Mouse (Mus musculus) midbrain, postnatal 0 days (tissue): ENCODE results near the gene Fads2. TPM values are rescaled to one million over a fixed set of nuclear protein-coding genes. Genes with fewer than 3 reads are reported as not detected.

Source experiments
- ATAC-seq: fragments of 200-750 bp; cut with Nextera tagmentation; 2 replicates; pipeline ENCODE4 v1.8.0; 2017; ENCODE audit warnings: moderate number of reproducible peaks, mild to moderate bottlenecking, moderate TSS enrichment, moderate library complexity; ENCODE audit not compliant: low FRiP score
- DNase-seq: peaks from one replicate; pipeline ENCODE4 v3.0.0-alpha.2; 2015; ENCODE audit warnings: low spot score
- H3K27ac ChIP-seq: fragments of 300-500 bp; sonication (generic); 2 replicates; pipeline ENCODE4 v1.5.1; 2014; ENCODE audit warnings: low read depth, mild to moderate bottlenecking, low read length, mixed read lengths
- H3K27me3 ChIP-seq: fragments of 300-500 bp; sonication (generic); 2 replicates; pipeline ENCODE4 v1.6.1; 2014; ENCODE audit warnings: low read length, control low read depth, mixed read lengths; ENCODE audit not compliant: insufficient read depth
- H3K36me3 ChIP-seq: fragments of 300-500 bp; sonication (generic); 2 replicates; pipeline ENCODE4 v1.6.1; 2014; ENCODE audit warnings: low read length, control low read depth, mixed read lengths; ENCODE audit not compliant: insufficient read depth
- H3K4me1 ChIP-seq: fragments of 300-500 bp; sonication (generic); 2 replicates; pipeline ENCODE4 v1.6.1; 2014; ENCODE audit warnings: mild to moderate bottlenecking, control low read depth, antibody characterized with exemption, low read length, mixed read lengths; ENCODE audit not compliant: insufficient read depth
- H3K4me2 ChIP-seq: fragments of 300-500 bp; sonication (generic); 2 replicates; pipeline ENCODE4 v1.6.1; 2014; ENCODE audit warnings: low read depth, mild to moderate bottlenecking, low read length, mixed read lengths; ENCODE audit not compliant: poor library complexity, severe bottlenecking
- H3K4me3 ChIP-seq: fragments of 300-500 bp; sonication (generic); 2 replicates; pipeline ENCODE4 v1.5.1; 2014; ENCODE audit warnings: low read depth, mild to moderate bottlenecking, low read length, moderate library complexity
- H3K9ac ChIP-seq: fragments of 300-500 bp; sonication (generic); replicated peaks from 2 replicates; pipeline ENCODE4 v1.6.1; 2014; ENCODE audit warnings: mild to moderate bottlenecking, low read length, moderate library complexity, mixed read lengths; ENCODE audit not compliant: poor library complexity, severe bottlenecking
- H3K9me3 ChIP-seq: fragments of 300-500 bp; sonication (generic); 2 replicates; pipeline ENCODE4 v1.6.1; 2016; ENCODE audit warnings: low read length, control low read depth
- CTCF ChIP-seq: IDR thresholded peaks from 2 replicates; pipeline ENCODE4 v1.5.1; 2016; ENCODE audit warnings: antibody characterized with exemption, mild to moderate bottlenecking
- WGBS: fragments of 180-500 bp; shearing (Covaris S2); extraction: QIAGEN DNeasy Blood & Tissue Kit; methylation state at CpG from one replicate; pipeline ENCODE4 v1.1.7; 2014; 5-methylcytosine and 5-hydroxymethylcytosine counted together
- polyA plus RNA-seq: library from polyadenylated mRNA; unstranded; fragments of >200 nt; fragmentation: Nextera tagmentation; extraction: Ambion mirVana; gene quantifications from 2 replicates; pipeline ENCODE4 v1.2.1, GENCODE M21; 2015
- total RNA-seq: library from RNA; depleted of rRNA; stranded (reverse); fragments of >200 nt; gene quantifications from 2 replicates; pipeline ENCODE4 v1.2.3, GENCODE M21; 2014

Fads2 gene
- total and polyA plus RNA-seq, 2 experiments from 2014 or later: 260 to 306 TPM

DNA sequence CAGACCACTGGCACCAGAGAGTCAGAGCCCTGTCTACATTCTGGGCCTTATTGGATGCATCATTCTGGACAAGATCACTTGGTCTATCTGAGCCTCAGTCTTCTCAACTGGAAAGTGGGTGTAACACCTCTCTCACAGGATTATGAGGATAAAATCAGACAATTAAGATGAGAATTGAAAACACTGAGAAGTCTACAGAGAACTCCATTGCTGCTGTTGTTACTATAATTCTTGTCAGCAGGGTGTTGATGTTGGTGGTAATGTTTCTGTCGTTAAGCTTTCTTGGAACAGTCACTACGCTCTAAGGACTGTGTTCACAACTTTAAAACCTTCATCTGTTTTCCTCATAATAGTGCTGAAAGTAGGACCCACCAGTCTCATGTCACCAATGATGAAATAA, 5.1 kb upstream of the Fads2 start:
- DNase-seq: no peak
- Histone ChIP-seq H3K27me3 (no peaks in the 10 kb centered on the region), H3K9me3 (no peaks in the 10 kb centered on the region), H3K27ac (no peak overlapping the region), H3K36me3 (no peaks in the 10 kb centered on the region), H3K4me1 (0 out of 2 replicates have a peak, but pooled peaks cover 5% of the 10 kb centered on the region), H3K9ac (no peak overlapping the region), H3K4me3 (no peak overlapping the region), H3K4me2 (no peak overlapping the region)
- 93% methylated on average over 2 of the region's 2 CpGs for WGBS
- no peak for TF ChIP-seq CTCF
- no peak for ATAC-seq

DNA sequence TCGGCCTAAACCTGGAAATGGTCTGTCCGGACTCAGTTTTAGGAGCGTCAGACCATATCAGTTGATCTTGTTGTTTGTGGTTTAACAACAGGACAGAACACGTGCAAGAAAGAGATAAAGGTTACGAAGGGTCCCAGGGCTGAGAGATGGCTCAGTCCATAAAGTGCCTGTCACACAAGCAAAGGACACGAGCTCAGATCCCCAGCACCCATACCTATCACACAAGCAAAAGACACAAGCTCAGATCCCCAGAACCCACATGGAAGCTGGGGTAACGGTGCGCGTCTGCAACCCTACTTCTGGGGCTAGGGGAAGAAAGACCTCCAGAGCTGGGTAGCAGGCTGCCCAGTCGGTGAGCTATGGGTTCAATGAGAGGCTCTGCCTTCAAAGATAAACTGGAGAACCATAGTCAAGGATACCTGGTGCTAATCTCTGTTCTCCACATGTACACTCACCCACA, 3.5 kb upstream of the Fads2 start:
- WGBS: 86% methylated on average over 10 of the region's 10 CpGs
- ATAC-seq: no peak
- TF ChIP-seq CTCF: no peak
- no peak overlapping the region for H3K4me3 ChIP-seq
- 0 out of 2 replicates have a peak, but pooled peaks cover 5% of the 10 kb centered on the region for H3K4me1 ChIP-seq
- H3K4me2 ChIP-seq: no peak overlapping the region
- H3K27ac ChIP-seq: no peak overlapping the region
- no peaks in the 10 kb centered on the region for H3K27me3 ChIP-seq
- H3K9me3 ChIP-seq: no peaks in the 10 kb centered on the region
- H3K9ac ChIP-seq: no peak overlapping the region
- no peaks in the 10 kb centered on the region for H3K36me3 ChIP-seq
- no peak for DNase-seq

DNA sequence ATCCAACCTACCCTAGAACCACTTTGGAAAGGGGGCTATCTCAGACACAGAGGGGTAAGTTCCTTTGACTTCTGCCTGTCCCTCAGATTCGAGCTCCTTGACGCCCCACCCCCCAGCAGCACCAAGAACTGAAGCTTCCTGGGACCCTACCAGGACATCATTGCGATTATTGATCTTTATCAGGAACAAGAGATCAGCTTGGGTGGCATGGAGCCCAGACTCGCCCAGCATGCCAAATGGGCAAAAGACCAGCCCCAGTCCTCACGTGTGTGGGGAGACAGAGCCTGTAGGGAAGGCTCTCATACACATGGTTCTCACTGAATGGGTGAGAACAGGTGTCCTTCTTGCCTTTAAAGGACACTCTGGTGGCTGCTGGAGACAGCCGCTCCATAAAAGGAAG, 2.7 kb upstream of the Fads2 start:
- no peaks in the 10 kb centered on the region for H3K9me3 ChIP-seq
- H3K4me2 ChIP-seq: no peak overlapping the region
- no peaks in the 10 kb centered on the region for H3K27me3 ChIP-seq
- WGBS: 78% methylated on average over 6 of the region's 6 CpGs
- no peak for ATAC-seq
- no peak overlapping the region for H3K4me3 ChIP-seq
- peaks cover 13% of the 10 kb centered on the region; the same call in 1 of the 2 replicates for H3K4me1 ChIP-seq
- DNase-seq: no peak
- no peaks in the 10 kb centered on the region for H3K36me3 ChIP-seq
- no peak overlapping the region for H3K27ac ChIP-seq
- no peak for TF ChIP-seq CTCF
- H3K9ac ChIP-seq: no peak overlapping the region

DNA sequence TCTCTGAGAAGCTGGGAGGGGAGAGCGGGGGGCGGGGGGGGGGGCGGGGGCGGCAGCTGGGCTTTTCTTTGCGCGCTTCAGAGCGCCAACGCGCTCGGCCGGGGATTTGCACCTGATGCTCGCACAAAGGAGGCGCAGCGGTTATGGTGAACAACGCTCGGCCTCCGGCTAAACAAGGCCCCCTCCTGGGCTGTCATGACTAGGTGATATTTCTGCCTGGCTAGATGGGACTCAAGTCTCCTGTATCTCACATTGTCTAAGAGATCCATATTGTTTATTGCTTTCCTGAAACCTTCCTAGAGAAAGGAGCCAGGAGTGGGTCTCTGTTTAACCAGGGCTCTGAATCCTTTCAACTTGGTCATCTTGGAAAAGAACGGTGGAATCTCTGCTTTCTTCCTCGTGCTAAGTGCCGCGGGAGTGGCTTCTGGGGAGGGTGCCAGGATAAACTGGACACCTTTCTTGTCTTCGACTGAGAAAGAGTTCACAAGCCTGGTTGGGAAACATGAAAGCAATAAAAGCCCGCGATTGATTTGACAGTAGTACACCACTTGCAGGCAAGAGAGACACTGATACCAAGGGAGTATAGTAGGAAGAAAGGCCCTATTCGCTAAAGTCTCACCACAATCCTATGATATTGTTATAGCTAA, 631 bp upstream of the Fads2 start:
- Histone ChIP-seq H3K27ac (peak overlapping the region; percentile 85), H3K9ac (peak overlapping the region; percentile 74), H3K27me3 (no peaks in the 10 kb centered on the region), H3K4me2 (peak overlapping the region; percentile 86), H3K4me1 (peaks cover 29% of the 10 kb centered on the region; the same call in 1 of the 2 replicates), H3K9me3 (no peaks in the 10 kb centered on the region), H3K36me3 (no peaks in the 10 kb centered on the region), H3K4me3 (peak overlapping the region; percentile 80)
- ATAC-seq (no peak; the same call in 1 of the 2 replicates), DNase-seq (peak; percentile 32)
- TF ChIP-seq CTCF: peak; percentile 6; the same call in 1 of the 2 replicates
- WGBS: 2% methylated on average over 22 of the region's 25 CpGs

DNA sequence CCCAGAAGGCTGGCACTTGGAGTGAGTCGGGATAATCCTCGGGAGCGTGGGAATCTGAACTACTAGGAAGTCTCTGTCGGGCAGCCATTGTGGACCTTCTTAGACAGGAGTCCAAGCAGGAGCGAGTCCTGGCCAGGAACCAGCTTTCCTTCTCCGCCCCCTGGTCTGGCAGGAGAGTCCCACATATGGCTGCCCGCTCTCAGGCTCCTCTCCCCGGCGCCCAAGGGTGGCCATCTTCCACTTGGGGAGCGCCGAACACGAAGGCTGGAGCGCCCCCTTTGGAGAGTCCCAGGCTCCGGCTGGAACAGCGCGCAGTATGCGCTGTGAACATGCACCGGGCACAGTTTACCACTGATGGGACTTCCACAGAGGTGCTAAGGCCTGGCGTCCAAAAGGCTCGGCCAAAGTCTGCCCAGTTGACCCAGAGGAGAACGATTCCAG, 895 bp downstream of the Fads2 start:
- peak; percentile 76 for TF ChIP-seq CTCF
- DNase-seq: peak; percentile 87
- H3K4me3 ChIP-seq: peak overlapping the region; percentile 80
- H3K9ac ChIP-seq: peak overlapping the region; percentile 74
- H3K4me1 ChIP-seq: peaks cover 43% of the 10 kb centered on the region; the same call in 1 of the 2 replicates
- no peaks in the 10 kb centered on the region for H3K36me3 ChIP-seq
- H3K27ac ChIP-seq: peak overlapping the region; percentile 85
- no peaks in the 10 kb centered on the region for H3K9me3 ChIP-seq
- peak overlapping the region; percentile 86 for H3K4me2 ChIP-seq
- under 1% methylated on average over 20 of the region's 21 CpGs for WGBS
- no peaks in the 10 kb centered on the region for H3K27me3 ChIP-seq
- ATAC-seq: peak; percentile 75

DNA sequence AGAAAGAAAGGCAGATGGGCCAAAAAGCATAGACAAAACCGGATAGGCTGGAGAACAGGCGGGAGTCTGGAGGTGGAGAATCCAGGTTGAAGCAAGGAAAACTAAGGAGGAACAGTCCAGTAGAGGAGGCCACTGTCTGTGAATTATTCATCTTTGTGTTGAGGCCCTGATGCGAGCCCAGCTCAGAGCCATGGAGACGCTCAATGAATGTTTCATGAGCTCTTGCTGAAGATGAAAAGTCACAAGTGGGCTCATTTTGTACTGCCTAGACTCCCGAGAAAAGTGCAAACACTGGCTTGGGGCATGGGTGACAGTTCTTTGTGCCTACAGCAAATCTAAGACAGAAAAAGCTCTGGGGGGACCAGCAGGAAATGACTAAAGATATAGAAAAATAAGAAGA, 3.7 kb downstream of the Fads2 start:
- Histone ChIP-seq H3K9me3 (no peaks in the 10 kb centered on the region), H3K4me3 (peak overlapping the region; percentile 20), H3K27me3 (no peaks in the 10 kb centered on the region), H3K4me1 (peaks cover 49% of the 10 kb centered on the region; the same call in 1 of the 2 replicates), H3K4me2 (peak overlapping the region; percentile 86), H3K9ac (peak overlapping the region; percentile 42), H3K27ac (peak overlapping the region; percentile 6; the same call in 1 of the 2 replicates), H3K36me3 (0 out of 2 replicates have a peak, but pooled peaks cover 3% of the 10 kb centered on the region)
- 22% methylated on average over 5 of the region's 5 CpGs for WGBS
- no peak for ATAC-seq
- peak; percentile 53 for DNase-seq
- TF ChIP-seq CTCF: no peak
